Mouse (Mus musculus) erythroblast, embryonic 14.5 days (primary cell): Measurements from ENCODE around the gene Lst1.

Source experiments
- GATA1 ChIP-seq: IDR thresholded peaks from 2 replicates; pipeline ENCODE4 v1.6.1; 2012; ENCODE audit warnings: low read length, inconsistent platforms, mixed read lengths
- TAL1 ChIP-seq: IDR thresholded peaks from 3 replicates; pipeline ENCODE4 v1.6.1; 2012; ENCODE audit warnings: low read length, inconsistent platforms, mixed read lengths

DNA sequence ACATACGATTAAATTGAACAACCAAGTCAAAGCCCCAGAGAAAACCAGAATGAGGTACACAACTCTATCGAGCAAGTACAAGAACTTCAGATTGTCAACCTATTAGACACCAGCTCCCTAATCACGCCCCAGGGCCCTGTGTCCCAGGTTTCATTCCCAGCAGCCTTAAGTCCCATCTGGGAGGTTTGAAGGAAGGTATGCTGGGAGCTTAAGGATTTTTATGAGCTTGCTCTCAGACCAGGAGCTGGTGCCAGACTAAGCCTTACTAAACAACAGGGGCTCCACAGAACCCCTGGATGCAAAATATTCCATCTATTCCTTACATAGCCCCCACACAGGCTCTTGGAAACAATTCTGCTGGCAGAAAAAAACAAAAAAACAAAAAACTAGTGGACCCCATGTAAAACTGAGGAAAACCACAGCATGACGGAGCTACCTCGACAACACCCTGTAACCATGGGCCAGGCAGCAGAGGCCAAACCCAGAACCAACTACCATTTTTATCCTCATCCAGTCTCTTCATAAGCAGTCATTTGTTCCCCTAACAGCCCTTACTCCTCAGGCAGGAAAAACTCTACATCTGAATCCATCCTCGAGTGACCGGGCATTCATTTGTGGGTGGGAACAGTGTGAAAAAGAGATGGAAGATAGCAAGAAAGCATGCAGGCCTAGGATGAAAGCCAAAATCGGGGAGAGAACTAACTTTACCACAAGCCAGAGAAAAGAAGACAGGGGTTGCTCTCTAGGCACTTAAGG lies 24.7 kb downstream of the Lst1 start:
- no peak; the same call in 1 of the 2 replicates for TF ChIP-seq GATA1
- no peak for TF ChIP-seq TAL1
